Mouse (Mus musculus) large intestine, adult 2 months (tissue): ENCODE data around the gene Gm49322. TPM values are rescaled to one million over a fixed set of nuclear protein-coding genes. Genes with fewer than 3 reads are reported as not detected.
A peak's percentile ranks its signal among the peaks of the same experiment; 100 is the strongest.

Source experiments
- DNase-seq: peaks from one replicate; pipeline ENCODE4 v3.0.0-alpha.2; 2012; ENCODE audit warnings: low read depth, low spot score
- WGBS: fragments of 180-500 bp; shearing (Covaris S2); methylation state at CpG from one replicate; pipeline ENCODE4 v1.1.7; 2018; 5-methylcytosine and 5-hydroxymethylcytosine counted together
- polyA plus RNA-seq: library from polyadenylated mRNA; depleted of rRNA; stranded (reverse); fragments of >200 nt; gene quantifications from 2 replicates; pipeline ENCODE4 v1.2.3, GENCODE M21; 2012

The Gm49322 gene
- polyA plus RNA-seq, 1 experiment: 3.5 TPM

DNA sequence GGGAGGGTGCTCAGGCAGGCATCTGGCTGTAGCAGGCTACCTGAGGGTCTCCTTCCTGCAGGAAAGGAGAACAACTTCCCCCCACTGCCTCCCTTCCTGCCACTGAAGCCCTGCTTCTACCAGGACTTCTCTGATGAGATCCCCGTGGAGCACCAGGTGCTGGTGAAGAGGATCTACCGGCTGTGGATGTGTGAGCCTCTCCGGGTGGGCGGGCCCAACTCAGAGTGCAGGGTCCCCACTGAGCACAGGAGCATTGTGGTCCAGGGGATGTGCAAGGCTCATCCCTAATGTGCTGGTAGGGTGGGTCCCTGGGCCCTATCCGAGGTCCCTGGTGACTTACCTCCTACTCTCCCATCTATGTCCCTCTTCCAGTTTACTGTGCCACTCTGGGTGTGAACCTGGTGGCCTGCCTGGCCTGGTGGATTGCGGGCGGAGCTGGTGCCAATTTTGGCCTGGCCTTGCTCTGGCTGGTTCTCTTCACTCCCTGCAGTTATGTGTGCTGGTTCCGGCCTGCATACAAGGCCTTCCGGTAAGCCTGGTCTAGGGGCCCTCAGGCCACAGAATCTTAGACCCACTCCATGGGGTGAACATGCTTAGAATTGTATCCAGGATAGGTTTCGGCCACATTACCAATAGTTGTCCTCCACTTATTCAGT, 3.6 kb downstream of the Gm49322 start:
- DNase-seq: no peak
- 90% methylated on average over 10 of the region's 10 CpGs for WGBS

DNA sequence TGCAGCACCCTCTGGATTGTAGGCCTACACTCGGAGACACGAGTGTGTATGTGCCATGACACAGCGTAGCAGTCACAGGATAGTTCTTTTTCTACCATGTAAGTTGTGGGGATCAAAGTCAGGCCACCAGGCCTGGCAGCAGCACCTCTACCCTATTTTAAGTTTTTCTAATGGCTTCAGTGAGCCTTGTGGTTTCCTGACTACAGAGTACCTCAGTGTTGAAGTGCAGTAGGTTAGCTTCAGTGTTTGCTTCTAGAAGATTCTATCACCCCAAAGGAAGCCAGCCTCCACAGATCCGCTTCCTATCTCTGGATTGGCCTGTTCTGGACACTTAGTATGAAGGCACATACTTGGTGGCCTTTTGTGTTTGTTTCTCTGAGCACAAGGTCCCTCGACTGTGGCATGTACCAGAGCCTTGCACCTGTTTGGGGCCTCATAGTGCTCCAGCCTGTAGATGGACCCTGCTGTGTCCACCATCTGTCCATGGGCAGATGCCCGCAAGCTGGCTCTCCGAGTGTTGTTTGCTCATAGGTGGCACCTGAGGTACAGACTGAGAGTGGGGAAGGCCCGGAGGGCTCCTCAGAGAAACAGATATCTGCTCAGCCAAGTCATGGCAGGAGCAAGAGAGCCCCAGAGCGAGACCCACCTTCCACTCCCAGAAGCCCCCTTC, 4.4 kb downstream of the Gm49322 start:
- DNase-seq: no peak
- whole genome bisulfite sequencing: 87% methylated on average over 9 of the region's 9 CpGs

DNA sequence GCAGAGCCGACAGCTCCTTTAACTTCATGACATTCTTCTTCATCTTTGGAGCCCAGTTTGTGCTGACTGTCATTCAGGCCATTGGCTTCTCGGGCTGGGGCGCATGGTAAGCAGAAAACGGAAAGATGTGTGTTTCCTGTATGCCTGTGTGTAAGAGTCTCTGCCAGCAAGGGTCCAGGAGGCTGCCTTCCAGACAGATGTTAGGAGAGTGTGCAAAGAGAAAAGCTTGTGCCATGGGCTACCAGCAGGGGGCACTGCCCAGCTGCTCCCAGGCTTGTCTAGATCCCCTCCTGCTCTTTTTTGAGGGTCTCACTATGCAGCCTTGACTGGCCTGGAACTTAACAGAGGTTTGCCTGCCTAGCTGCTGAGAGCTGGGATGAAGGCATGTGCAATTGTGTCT, 5.2 kb downstream of the Gm49322 start:
- 67% methylated on average over 4 of the region's 4 CpGs for WGBS
- DNase-seq: no peak

DNA sequence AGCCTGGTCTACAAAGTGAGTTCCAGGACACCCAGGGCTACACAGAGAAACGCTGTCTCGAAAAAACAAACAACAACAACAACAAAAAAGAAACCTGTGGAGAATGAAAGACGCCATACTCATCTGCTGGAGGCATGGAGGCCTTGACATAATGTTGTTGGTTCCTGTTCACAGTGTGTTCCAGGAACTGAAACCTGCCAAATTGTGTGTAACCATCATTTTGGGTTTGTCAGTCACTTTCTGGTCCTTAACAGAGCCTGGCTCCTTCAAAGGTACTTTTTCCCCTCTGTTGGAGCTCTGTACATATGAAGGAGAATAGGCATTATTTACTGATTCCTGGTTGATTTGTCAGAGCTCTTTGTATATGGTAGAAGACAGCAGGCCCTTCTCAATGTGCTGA, 6.1 kb downstream of the Gm49322 start:
- DNase-seq: no peak
- 91% methylated on average over 3 of the region's 3 CpGs for WGBS

DNA sequence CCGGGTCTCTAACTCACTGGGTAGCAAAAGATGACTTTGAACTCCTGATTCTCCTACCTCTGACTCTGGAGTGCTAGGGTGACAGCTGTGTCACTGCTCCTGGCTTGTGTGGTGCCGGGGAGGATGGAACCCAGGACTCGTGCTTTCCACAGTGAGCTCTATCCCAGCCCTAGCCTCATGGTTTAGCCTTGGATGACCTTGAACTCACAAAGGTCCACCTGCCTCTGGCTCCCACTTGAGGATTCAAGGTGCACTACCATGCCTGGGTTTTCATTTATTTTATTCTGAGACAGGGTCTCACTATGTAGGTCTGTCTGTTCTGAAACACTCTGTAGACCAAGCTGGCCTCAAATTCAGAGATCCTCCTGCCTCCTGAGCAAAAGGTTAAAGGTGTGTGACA, 8.0 kb downstream of the Gm49322 start:
- 81% methylated on average over 3 of the region's 3 CpGs for WGBS

DNA sequence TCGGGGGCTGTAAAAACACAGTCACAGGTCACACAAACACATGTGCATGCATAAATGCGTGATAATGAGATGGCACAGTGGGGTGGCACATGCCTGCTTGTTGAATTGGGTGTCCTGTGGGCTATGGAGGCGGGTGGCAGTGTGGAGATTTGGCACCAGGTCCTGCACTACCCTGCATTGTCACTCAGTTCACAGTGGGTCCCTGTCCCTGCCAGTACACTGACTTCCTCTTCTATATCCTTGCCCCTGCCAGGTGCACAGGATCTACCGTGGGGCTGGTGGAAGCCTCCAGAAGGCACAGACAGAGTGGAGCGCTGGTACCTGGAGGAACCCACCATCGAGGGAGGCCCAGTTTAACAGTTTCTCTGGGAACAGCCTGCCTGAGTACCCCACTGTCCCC, 8.5 kb downstream of the Gm49322 start:
- DNase-seq: no peak
- WGBS: 84% methylated on average over 6 of the region's 6 CpGs

More for the DNA sequence above, 8.0 kb downstream of the Gm49322 start:
- DNase-seq: no peak

DNA sequence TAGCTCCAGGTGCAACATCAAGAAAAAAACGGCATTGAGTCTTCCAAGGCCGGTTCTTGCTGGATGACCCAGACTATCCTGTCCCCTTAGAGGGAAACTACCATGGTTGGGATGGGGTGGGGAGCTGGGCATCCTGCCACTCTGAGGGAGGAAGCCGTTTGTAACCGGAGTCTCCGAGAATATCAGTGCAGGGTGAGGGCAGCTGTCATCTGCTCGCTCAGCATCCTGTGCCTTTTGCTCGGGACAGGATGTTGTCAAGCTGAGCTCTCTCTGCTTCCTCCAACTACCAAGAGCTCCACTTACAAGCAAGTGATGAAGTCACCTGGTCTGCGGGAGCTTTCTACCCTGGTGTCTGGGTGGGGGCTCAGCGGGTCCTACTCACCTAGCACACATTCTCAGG, 12.4 kb downstream of the Gm49322 start:
- 52% methylated on average over 9 of the region's 9 CpGs for WGBS
- DNase-seq: no peak

DNA sequence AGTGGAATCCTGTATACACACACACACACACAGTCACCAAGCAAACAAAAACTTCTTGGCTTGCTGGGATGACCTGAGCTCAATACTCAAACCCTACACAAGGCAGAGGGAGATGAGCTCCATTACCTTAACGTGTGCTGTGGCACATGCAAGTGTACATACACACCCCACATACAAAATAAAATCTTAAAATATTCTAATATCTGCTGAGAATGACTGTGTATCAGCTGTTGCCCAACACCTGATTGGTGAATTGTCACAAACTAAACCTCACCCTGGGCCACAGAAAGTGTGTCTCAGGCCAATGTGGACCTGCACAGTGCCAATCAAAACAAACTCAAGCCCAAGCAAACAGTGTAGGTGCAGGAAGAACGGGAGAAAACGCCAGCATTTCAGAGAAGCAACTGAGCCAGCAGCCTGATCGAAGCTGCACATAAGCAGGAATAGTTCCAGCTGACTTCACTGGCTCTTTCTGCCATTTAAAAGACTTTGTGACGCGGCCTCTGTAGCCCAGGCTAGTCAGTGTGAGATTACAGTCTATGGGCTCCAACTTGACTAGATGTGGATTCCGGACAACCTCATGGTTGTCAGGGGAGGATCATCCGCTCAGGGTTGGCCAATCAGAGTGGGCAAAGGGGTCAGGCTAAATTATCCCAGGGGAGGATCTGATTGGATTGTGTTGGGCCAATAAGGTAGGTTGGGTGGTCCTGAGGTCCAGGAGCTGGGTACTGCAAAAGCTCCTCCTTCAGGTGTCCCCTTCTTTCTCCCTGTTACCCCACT, 13.8 kb downstream of the Gm49322 start:
- DNase-seq: no peak
- WGBS: 49% methylated on average over 8 of the region's 8 CpGs

DNA sequence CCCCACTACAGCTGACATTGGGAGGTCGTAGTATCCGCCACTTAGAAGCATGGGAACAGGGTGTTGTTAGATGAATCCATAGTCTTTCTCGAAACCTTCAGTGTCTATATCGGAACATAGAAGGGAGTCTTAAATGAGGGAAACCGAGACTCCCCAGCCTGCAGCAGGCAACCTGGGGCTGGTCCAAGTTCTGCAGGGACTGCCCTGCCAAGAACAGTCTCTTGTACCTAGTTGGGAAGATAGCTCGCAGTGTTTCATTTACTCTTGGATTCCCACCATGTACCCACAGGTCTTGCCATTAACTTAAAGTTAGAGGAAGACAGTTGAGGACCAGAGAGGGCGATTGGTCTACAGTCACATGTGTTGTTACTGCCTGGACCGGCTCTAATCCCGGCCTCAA, 14.5 kb downstream of the Gm49322 start:
- WGBS: 84% methylated on average over 9 of the region's 9 CpGs
- DNase-seq: no peak

DNA sequence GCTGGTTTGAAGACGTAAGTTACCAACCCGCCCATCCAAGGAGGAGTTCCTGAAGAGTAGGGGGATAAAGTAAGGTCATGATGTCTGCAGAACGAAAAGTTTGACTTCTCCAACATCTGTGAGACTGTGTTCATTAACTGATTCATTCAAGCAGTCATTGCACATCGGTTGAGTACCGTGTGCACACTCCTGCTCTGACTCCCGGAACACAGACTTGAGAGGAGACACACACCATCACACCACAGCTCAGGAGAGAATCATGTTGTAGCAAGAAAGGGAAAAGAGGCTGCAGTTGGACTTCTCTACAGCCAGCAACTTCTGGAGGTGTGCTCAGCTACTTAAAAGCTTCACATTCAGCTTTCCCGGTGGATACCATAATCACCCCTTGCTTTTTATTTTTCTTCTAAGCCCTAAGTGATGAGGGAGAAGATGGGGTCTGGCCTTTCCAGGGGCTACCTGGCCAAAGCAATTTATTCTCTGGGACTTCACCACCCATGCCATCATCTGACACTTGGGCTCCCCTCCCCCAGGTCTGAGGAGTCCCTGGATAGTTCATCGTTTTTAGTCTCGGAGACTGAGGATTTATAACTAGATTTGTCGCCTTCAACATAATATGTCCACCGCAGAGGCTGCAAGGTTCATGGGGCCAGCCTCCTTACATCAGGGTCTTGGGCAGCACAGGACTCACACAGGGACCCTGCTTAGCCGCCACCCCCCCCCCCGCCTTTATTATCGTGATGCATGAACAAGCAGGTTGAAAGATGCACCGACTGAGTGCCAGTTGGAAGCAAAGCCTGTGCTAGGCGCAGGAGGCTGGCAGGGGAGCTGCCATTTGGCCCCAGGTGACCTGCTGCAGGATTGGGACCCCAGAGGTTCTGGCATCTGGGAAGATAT, 15.2 kb downstream of the Gm49322 start:
- 57% methylated on average over 16 of the region's 16 CpGs for WGBS
- no peak for DNase-seq

DNA sequence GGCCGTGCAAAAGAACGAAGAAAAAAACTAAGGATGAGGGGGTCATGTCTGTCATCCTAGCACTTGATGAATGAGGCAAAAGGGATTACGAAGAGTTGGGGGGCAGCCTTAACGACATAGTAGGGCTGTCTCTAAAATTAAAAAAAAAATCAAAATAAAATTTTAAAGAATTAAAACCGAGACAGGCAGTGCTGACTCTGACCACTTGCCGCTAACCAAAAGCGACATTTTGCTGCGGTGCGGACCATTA, 15.8 kb downstream of the Gm49322 start:
- DNase-seq: no peak
- under 1% methylated on average over 9 of the region's 9 CpGs for WGBS

DNA sequence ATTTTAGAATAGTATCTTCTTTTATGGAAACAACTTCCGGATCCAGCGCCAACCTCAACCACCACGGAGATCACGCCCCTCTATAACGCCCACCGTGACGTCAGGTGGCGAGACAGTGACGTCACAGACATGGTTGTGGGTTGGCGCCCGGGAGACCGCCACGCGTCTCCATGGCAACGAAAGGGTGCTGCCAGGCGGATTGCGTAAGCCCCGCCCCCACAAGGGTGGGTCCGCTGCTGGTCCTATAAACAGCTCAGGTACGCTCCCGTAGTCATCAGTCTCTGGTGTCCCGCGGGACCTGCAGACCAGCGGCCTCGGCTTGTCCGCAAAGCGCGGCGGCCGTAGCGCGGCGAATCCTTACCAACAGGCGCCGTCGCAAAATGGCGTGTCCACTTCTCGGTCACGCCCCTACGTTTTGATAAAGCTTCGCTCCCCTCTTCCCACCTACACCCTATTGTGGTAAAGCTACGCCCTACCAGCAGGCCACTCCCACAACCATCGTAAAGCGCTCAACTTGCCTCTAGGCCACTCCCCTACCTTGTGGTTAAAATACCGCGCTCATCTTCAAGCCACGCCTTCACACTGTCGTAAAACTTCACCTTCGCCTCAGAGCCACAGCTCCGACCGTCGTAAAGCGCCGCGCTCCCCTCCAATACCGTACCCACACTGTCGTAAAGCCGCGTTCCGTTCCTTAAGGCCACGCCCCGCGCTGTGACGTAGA, 16.3 kb downstream of the Gm49322 start:
- WGBS: under 1% methylated on average over 64 of the region's 64 CpGs
- peak; percentile 100 for DNase-seq

DNA sequence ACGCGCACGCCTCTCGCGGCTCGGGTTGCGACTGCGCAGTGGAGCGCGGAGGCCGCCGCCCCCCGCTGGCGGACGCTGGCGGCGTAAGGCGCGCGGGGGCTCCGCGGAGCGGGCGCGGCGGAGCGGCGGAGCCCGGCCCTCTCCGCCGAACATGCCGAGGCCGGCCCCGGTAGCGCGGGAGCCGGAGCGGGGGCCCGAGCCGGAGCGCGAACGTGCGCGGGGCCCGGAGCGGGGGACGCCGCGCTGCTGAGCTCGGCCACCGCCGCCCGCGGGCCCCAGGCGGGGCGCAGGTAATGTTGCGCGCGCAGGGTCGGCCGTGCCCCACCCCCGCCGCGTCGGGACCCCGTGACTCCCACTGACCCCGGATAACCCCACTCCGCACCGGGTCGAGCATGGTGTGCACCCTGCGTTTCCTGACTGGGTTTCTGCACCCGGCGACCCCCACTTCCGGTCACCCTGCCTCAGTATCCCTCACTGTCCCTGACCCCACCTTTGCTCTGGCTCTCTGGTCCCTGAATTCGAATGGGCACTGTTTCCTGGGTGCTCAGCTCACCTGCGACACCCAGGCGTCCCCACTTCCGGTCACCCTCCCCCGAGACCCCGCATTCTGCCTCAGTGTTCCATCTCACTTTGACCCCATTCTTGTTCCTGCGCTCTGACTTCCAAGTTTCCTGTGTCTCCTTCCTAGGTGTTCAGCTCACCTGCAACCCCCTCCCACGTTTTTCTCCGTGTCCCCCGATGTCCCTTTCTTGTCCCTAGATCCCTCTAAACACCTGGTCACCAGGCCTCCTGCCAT, 17.0 kb downstream of the Gm49322 start, which contains the start of gene Csnk1g2:
Gene Csnk1g2 (plus strand): TSS at position 178 of the 796 bp plus-strand sequence.
- WGBS: 1% methylated on average over 82 of the region's 85 CpGs
- DNase-seq: no peak

DNA sequence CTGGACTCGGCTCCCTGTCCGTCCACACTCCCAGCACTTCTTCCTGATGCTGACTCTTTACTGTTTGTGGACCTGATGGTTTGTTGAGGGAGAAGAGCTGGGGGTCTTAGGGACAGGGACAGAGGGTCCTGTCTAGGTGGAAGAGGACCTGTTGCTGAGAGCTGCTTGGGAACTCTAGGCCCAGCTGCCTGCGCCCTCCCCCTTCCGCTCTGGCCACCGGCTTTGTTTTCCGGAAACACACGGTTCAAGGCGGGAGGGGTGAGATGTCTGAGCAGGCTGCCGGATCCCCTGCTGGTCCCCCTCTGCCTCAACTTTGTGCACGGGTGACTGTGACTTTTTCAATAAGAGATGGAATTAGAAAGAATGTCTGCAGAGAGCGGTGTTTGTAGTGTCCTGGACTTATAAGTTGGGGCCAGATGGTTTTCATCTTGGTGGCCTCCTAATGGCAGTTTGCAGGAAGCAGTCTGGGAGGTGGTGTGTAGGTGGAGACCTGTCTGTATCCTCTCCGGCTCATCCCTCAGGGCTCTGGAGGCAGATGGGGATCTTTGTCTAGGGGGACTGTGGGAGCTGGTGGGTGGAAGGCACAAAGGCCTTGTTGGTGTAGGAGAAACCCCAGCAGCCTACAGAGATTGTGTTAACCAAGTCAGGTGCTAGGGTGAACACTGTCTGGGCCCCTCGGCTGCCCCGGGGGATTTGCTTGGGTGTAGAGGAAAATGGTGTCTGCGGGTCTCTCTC, 17.8 kb downstream of the Gm49322 start:
- WGBS: 10% methylated on average over 15 of the region's 15 CpGs
- DNase-seq: no peak

DNA sequence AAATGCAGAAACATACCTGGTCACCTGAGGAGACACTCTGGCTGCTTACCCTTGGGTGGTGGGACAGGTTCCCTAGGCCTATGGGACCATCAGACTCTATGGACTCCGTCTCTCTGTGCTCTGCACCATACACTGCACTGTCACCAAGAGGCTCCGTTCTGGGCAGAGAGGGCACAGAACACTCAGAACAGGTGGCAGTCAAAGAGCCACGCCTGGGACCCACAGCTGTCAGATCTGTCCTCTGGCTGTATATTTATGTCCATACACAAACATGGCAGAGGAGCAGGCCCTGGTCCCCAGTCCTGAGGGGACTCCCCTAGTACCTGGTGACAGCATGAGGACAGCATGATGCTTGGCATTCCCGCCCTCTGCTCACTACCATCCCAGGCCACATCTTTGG, 19.9 kb downstream of the Gm49322 start:
- DNase-seq: no peak
- WGBS: 61% methylated on average over 4 of the region's 4 CpGs

DNA sequence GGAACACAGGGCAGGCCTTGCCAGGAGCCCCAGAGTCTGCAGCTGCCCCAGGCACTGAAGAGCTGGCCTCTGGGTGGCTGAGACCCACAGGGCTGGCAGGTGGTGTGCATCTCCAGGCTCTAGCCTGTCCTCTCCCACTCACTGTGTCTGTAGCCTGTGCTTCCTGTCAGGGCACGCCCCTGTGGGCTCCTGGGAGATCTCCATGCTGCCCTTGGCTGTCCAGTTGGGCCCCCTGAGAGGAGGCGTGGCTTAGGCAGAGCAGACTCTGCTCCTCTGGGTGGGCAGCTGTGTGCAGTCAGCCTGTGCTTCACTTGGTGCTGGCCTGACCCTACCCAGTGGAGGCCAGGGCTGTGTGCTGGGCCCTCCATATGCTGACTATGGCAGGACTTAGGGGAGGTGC, 21.9 kb downstream of the Gm49322 start:
- no peak for DNase-seq
- WGBS: 52% methylated on average over 2 of the region's 2 CpGs

DNA sequence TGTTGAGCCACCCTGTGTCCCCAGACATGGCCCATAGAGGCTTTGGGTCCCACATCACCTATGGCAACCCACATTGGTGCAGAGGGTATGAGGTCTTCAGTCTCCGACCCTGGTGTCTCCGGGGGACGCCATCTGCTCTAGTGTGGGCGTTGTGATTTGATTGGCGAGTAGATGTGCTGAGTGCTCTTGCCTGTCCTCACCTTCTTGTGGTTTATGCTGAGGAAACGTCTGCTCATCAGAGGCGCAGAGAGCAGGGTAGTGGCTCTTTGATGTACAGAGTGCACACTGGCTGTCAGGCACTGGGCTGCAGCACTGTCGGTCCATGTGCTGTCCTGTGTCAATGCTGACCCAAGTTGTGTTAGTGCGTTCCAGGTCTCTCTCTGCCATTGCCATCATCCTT, 23.1 kb downstream of the Gm49322 start:
- 80% methylated on average over 9 of the region's 9 CpGs for WGBS
- DNase-seq: no peak

DNA sequence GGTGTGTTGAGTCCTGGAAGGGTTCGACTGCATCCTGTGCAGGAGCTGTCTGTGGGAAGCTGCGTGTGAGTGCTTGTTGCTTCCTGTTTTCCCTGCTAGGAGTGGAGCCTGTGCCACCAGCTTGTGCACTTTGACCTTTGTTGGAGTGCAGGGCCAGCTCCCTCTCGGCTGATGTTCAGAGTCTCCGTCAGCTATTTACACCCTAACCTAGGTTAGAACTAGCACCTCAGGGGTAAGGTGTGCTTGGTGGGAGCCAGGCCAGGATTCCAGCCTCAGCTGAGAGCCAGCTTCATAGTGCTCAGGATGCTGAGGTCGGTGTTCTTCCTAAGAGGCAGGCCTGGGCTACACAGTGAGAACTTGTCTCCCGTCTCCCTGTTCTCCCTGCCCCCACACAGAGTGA, 29.5 kb downstream of the Gm49322 start:
- no peak for DNase-seq
- 57% methylated on average over 6 of the region's 6 CpGs for WGBS
